Mouse (Mus musculus): Measurements from ENCODE around the gene Casp2. TPM values are rescaled to one million over a fixed set of nuclear protein-coding genes. Genes with fewer than 3 reads are reported as not detected.

Gene Casp2
- polyA plus RNA-seq, 1 experiment from 2014 or later = 79.4 TPM

GRCm38 (mm10) chr6:42241311-42242045, 23.3 kb upstream of the Casp2 start:
- no peak for ATAC-seq (replicated peaks; ENCODE audit: insufficient number of reproducible peaks, low FRiP score, low TSS enrichment, low read depth)
- Histone ChIP-seq H3K4me3 (ENCODE audit: low read depth, low read length) (no peak overlapping the region), H3K27me3 (ENCODE audit: control insufficient read depth, insufficient read depth, low read length) (no peaks in the 10 kb centered on the region), H3K4me2 (ENCODE audit: low read depth, low read length) (no peak overlapping the region), H3K36me3 (replicated peaks; ENCODE audit: control insufficient read depth, insufficient read depth, low read depth, low read length) (no peaks in the 10 kb centered on the region), H3K27ac (replicated peaks; ENCODE audit: low read depth, low read length) (no peak overlapping the region), H3K9ac (replicated peaks; ENCODE audit: low read length) (no peak overlapping the region), H3K9me3 (replicated peaks; ENCODE audit: control insufficient read depth, low read length) (no peaks in the 10 kb centered on the region), H3K4me1 (ENCODE audit: control insufficient read depth, insufficient read depth, low read length) (no peaks in the 10 kb centered on the region)
- DNase-seq (ENCODE audit: low spot score) = no peak
- WGBS = 66% methylated on average over 6 of the region's 6 CpGs

GRCm38 (mm10) chr6:42245711-42246353, 19.0 kb upstream of the Casp2 start, which contains the start of gene Gstk1:
TSS of gene Gstk1 (plus strand) at chr6:42245935.
- peak; percentile 87 for DNase-seq (ENCODE audit: low spot score)
- Histone ChIP-seq H3K4me3 (ENCODE audit: low read depth, low read length) (peak within 1 kb of the TSS; percentile 45), H3K9ac (replicated peaks; ENCODE audit: low read length) (peak within 1 kb of the TSS; percentile 57), H3K9me3 (replicated peaks; ENCODE audit: control insufficient read depth, low read length) (no peaks in the 10 kb centered on the region), H3K27ac (replicated peaks; ENCODE audit: low read depth, low read length) (no peak within 1 kb of the TSS), H3K4me1 (ENCODE audit: control insufficient read depth, insufficient read depth, low read length) (no peaks in the 10 kb centered on the region), H3K4me2 (ENCODE audit: low read depth, low read length) (peak within 1 kb of the TSS; percentile 75), H3K27me3 (ENCODE audit: control insufficient read depth, insufficient read depth, low read length) (no peaks in the 10 kb centered on the region), H3K36me3 (replicated peaks; ENCODE audit: control insufficient read depth, insufficient read depth, low read depth, low read length) (no peaks in the 10 kb centered on the region)
- 2% methylated on average over 28 of the region's 28 CpGs for WGBS
- ATAC-seq (replicated peaks; ENCODE audit: insufficient number of reproducible peaks, low FRiP score, low TSS enrichment, low read depth) = peak; percentile 100

GRCm38 (mm10) chr6:42247173-42247572, 17.6 kb upstream of the Casp2 start:
- 10% methylated on average over 8 of the region's 8 CpGs for WGBS
- no peak overlapping the region for H3K27ac ChIP-seq (replicated peaks; ENCODE audit: low read depth, low read length)
- H3K9ac ChIP-seq (replicated peaks; ENCODE audit: low read length) = no peak overlapping the region
- no peak overlapping the region for H3K4me3 ChIP-seq (ENCODE audit: low read depth, low read length)
- no peaks in the 10 kb centered on the region for H3K9me3 ChIP-seq (replicated peaks; ENCODE audit: control insufficient read depth, low read length)
- no peak for DNase-seq (ENCODE audit: low spot score)
- H3K27me3 ChIP-seq (ENCODE audit: control insufficient read depth, insufficient read depth, low read length) = no peaks in the 10 kb centered on the region
- H3K4me1 ChIP-seq (ENCODE audit: control insufficient read depth, insufficient read depth, low read length) = no peaks in the 10 kb centered on the region
- H3K36me3 ChIP-seq (replicated peaks; ENCODE audit: control insufficient read depth, insufficient read depth, low read depth, low read length) = no peaks in the 10 kb centered on the region
- H3K4me2 ChIP-seq (ENCODE audit: low read depth, low read length) = no peak overlapping the region
- no peak for ATAC-seq (replicated peaks; ENCODE audit: insufficient number of reproducible peaks, low FRiP score, low TSS enrichment, low read depth)

- H3K4me1 ChIP-seq (ENCODE audit: control insufficient read depth, insufficient read depth, low read length) = no peaks in the 10 kb centered on the region
- no peaks in the 10 kb centered on the region for H3K9me3 ChIP-seq (replicated peaks; ENCODE audit: control insufficient read depth, low read length)
- no peak for DNase-seq (ENCODE audit: low spot score)
- H3K27me3 ChIP-seq (ENCODE audit: control insufficient read depth, insufficient read depth, low read length) = no peaks in the 10 kb centered on the region
- no peak overlapping the region for H3K9ac ChIP-seq (replicated peaks; ENCODE audit: low read length)
- H3K36me3 ChIP-seq (replicated peaks; ENCODE audit: control insufficient read depth, insufficient read depth, low read depth, low read length) = no peaks in the 10 kb centered on the region
- no peak for ATAC-seq (replicated peaks; ENCODE audit: insufficient number of reproducible peaks, low FRiP score, low TSS enrichment, low read depth)
- no peak overlapping the region for H3K4me2 ChIP-seq (ENCODE audit: low read depth, low read length)
- H3K4me3 ChIP-seq (ENCODE audit: low read depth, low read length) = no peak overlapping the region
- 75% methylated on average over 1 of the region's 1 CpGs for WGBS
- H3K27ac ChIP-seq (replicated peaks; ENCODE audit: low read depth, low read length) = no peak overlapping the region
Measured at GRCm38 (mm10) chr6:42247981-42248380, 16.8 kb upstream of the Casp2 start.

- WGBS = 85% methylated on average over 4 of the region's 4 CpGs
- Histone ChIP-seq H3K4me2 (ENCODE audit: low read depth, low read length) (no peak overlapping the region), H3K4me3 (ENCODE audit: low read depth, low read length) (no peak overlapping the region), H3K9ac (replicated peaks; ENCODE audit: low read length) (no peak overlapping the region), H3K27me3 (ENCODE audit: control insufficient read depth, insufficient read depth, low read length) (no peaks in the 10 kb centered on the region), H3K4me1 (ENCODE audit: control insufficient read depth, insufficient read depth, low read length) (no peaks in the 10 kb centered on the region), H3K9me3 (replicated peaks; ENCODE audit: control insufficient read depth, low read length) (no peaks in the 10 kb centered on the region), H3K36me3 (replicated peaks; ENCODE audit: control insufficient read depth, insufficient read depth, low read depth, low read length) (no peaks in the 10 kb centered on the region), H3K27ac (replicated peaks; ENCODE audit: low read depth, low read length) (no peak overlapping the region)
- DNase-seq (ENCODE audit: low spot score) (no peak), ATAC-seq (replicated peaks; ENCODE audit: insufficient number of reproducible peaks, low FRiP score, low TSS enrichment, low read depth) (no peak)
Measured at GRCm38 (mm10) chr6:42251791-42252190, 13.0 kb upstream of the Casp2 start.

GRCm38 (mm10) chr6:42253103-42253502, 11.7 kb upstream of the Casp2 start:
- no peak overlapping the region for H3K9ac ChIP-seq (replicated peaks; ENCODE audit: low read length)
- 79% methylated on average over 2 of the region's 2 CpGs for WGBS
- H3K36me3 ChIP-seq (replicated peaks; ENCODE audit: control insufficient read depth, insufficient read depth, low read depth, low read length) = no peaks in the 10 kb centered on the region
- H3K27ac ChIP-seq (replicated peaks; ENCODE audit: low read depth, low read length) = no peak overlapping the region
- no peak for DNase-seq (ENCODE audit: low spot score)
- no peaks in the 10 kb centered on the region for H3K4me1 ChIP-seq (ENCODE audit: control insufficient read depth, insufficient read depth, low read length)
- no peak overlapping the region for H3K4me3 ChIP-seq (ENCODE audit: low read depth, low read length)
- no peaks in the 10 kb centered on the region for H3K27me3 ChIP-seq (ENCODE audit: control insufficient read depth, insufficient read depth, low read length)
- no peaks in the 10 kb centered on the region for H3K9me3 ChIP-seq (replicated peaks; ENCODE audit: control insufficient read depth, low read length)
- ATAC-seq (replicated peaks; ENCODE audit: insufficient number of reproducible peaks, low FRiP score, low TSS enrichment, low read depth) = no peak
- no peak overlapping the region for H3K4me2 ChIP-seq (ENCODE audit: low read depth, low read length)

GRCm38 (mm10) chr6:42257303-42257863, 7.4 kb upstream of the Casp2 start:
- Histone ChIP-seq H3K36me3 (replicated peaks; ENCODE audit: control insufficient read depth, insufficient read depth, low read depth, low read length) (no peaks in the 10 kb centered on the region), H3K9ac (replicated peaks; ENCODE audit: low read length) (no peak overlapping the region), H3K9me3 (replicated peaks; ENCODE audit: control insufficient read depth, low read length) (no peaks in the 10 kb centered on the region), H3K27me3 (ENCODE audit: control insufficient read depth, insufficient read depth, low read length) (no peaks in the 10 kb centered on the region), H3K4me1 (ENCODE audit: control insufficient read depth, insufficient read depth, low read length) (no peaks in the 10 kb centered on the region), H3K27ac (replicated peaks; ENCODE audit: low read depth, low read length) (no peak overlapping the region), H3K4me3 (ENCODE audit: low read depth, low read length) (no peak overlapping the region), H3K4me2 (ENCODE audit: low read depth, low read length) (no peak overlapping the region)
- peak; percentile 73; the same call in 1 of the 2 replicates for ATAC-seq (replicated peaks; ENCODE audit: insufficient number of reproducible peaks, low FRiP score, low TSS enrichment, low read depth)
- peak; percentile 72 for DNase-seq (ENCODE audit: low spot score)
- WGBS = 13% methylated on average over 11 of the region's 11 CpGs

GRCm38 (mm10) chr6:42260430-42260829, 4.4 kb upstream of the Casp2 start:
- no peak for ATAC-seq (replicated peaks; ENCODE audit: insufficient number of reproducible peaks, low FRiP score, low TSS enrichment, low read depth)
- H3K4me1 ChIP-seq (ENCODE audit: control insufficient read depth, insufficient read depth, low read length) = no peaks in the 10 kb centered on the region
- no peak overlapping the region for H3K4me3 ChIP-seq (ENCODE audit: low read depth, low read length)
- 74% methylated on average over 6 of the region's 6 CpGs for WGBS
- no peak overlapping the region for H3K27ac ChIP-seq (replicated peaks; ENCODE audit: low read depth, low read length)
- H3K4me2 ChIP-seq (ENCODE audit: low read depth, low read length) = no peak overlapping the region
- no peaks in the 10 kb centered on the region for H3K36me3 ChIP-seq (replicated peaks; ENCODE audit: control insufficient read depth, insufficient read depth, low read depth, low read length)
- DNase-seq (ENCODE audit: low spot score) = no peak
- no peaks in the 10 kb centered on the region for H3K27me3 ChIP-seq (ENCODE audit: control insufficient read depth, insufficient read depth, low read length)
- H3K9me3 ChIP-seq (replicated peaks; ENCODE audit: control insufficient read depth, low read length) = no peaks in the 10 kb centered on the region
- no peak overlapping the region for H3K9ac ChIP-seq (replicated peaks; ENCODE audit: low read length)

Measured in embryonic facial prominence, embryonic 11.5 days (tissue).